ENCODE assay signal across 8 mouse cellular contexts in the genomic region with DNA sequence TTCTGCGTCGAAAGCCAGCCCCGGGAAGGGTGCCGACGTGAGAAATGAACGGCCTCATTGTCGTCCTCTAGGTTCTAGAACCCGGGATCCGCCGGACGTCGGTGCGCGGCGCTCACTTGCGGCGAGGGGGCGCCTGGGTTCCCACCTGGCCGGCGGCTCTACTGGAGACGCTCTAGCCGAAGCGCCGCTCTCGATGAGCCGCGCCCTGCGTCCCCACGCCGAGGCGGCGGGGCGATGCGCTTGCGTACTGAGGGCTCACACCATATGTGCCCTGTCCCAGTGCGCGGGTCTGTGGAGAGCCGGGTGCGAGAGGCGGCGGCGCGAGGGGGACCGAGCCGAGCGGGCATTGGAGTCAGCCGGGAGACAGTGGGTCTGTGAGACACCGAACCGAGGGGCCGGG. TPM values are rescaled to one million over a fixed set of nuclear protein-coding genes. Genes with fewer than 3 reads are reported as not detected.
A peak's percentile ranks its signal among the peaks of the same experiment; 100 is the strongest.
DNase-seq lines count a peak whose midpoint lies in the region; ATAC-seq lines count a peak whose summit lies in the region.

A gene (minus strand): TSS at position 27 of the 400 bp plus-strand sequence.
A gene (plus strand): TSS at position 144 of the 400 bp plus-strand sequence.

- intact Hi-C loops in gastrocnemius, postnatal 14 days (cut with DNase I; ENCODE audit: low total_unique reads), result no loop called here
- intact Hi-C loops in left cerebral cortex, postnatal 10 days (cut with DNase I), result loop anchor here (2.0 kb wide), 1 partner anchor 107 kb away; a partner anchor contains a TSS

- ATAC-seq in inflammation-experienced regulatory T-cells, adult 6 months, result peak; percentile 46
- peak; percentile 75 for ATAC-seq in megakaryocyte-erythroid progenitor cell, adult 5-6 weeks (replicated peaks; ENCODE audit: low FRiP score, low TSS enrichment, poor library complexity, severe bottlenecking)

- peak; percentile 91 for DNase-seq in adipocyte (ENCODE audit: low spot score)
- DNase-seq in embryo, embryonic 10 days (ENCODE audit: low spot score), result peak; percentile 98
- peak; percentile 96 for DNase-seq in gastrocnemius, postnatal 14 days
- DNase-seq in left cerebral cortex, postnatal 10 days (ENCODE audit: extremely low spot score in 1 of 2, low spot score in 2 of 2), result peak; percentile 92 to 97
- DNase-seq in right cerebral cortex, postnatal 25 days, result peak; percentile 97
- peak; percentile 91 to 93 for DNase-seq in urinary bladder, postnatal 4 days (ENCODE audit: low spot score in 2 of 2)

RNA-seq across cellular contexts. Expression of the first gene that starts in this region (rescaled TPM):
- total RNA-seq in gastrocnemius, postnatal 14 days (2021), result 10 to 100 TPM; 36.4 to 39.5 TPM
- 100 to 1,000 TPM; 148 to 170 (median 151) TPM for polyA plus RNA-seq in inflammation-experienced regulatory T-cells, adult 6 months (2017; shearing (Covaris generic))
- 10 to 100 TPM; 59.2 to 61.1 TPM for total RNA-seq in left cerebral cortex, postnatal 10 days (2021)
- total RNA-seq in megakaryocyte-erythroid progenitor cell, adult 5-6 weeks (2014; fragmentation: Nextera tagmentation), result 38.6 and 57.8 TPM in 2 replicates
- total RNA-seq in megakaryocyte-erythroid progenitor cell, adult 5-6 weeks (2017), result 45.3 and 46.7 TPM in 2 replicates

RNA-seq across cellular contexts. Expression of the second gene that starts in this region (rescaled TPM):
- 10 to 100 TPM; 40.3 to 40.9 TPM for total RNA-seq in gastrocnemius, postnatal 14 days (2021)
- 10 to 100 TPM; 29.5 to 34.6 (median 31.9) TPM for polyA plus RNA-seq in inflammation-experienced regulatory T-cells, adult 6 months (2017; shearing (Covaris generic))
- 10 to 100 TPM; 34.8 to 44.9 TPM for total RNA-seq in left cerebral cortex, postnatal 10 days (2021)
- total RNA-seq in megakaryocyte-erythroid progenitor cell, adult 5-6 weeks (2014; fragmentation: Nextera tagmentation), result 70.2 and 75.0 TPM in 2 replicates
- 40.3 and 66.8 TPM in 2 replicates for total RNA-seq in megakaryocyte-erythroid progenitor cell, adult 5-6 weeks (2017)

Comparison
In these comparisons a context has a peak if more than half of its experiments do, and no peak if none do; other contexts are left out.
1. Peak in every context shown above with its lines: DNase-seq and ATAC-seq.